Mouse (Mus musculus): ENCODE measurements around the gene Aldh6a1.

The Aldh6a1 gene

DNA sequence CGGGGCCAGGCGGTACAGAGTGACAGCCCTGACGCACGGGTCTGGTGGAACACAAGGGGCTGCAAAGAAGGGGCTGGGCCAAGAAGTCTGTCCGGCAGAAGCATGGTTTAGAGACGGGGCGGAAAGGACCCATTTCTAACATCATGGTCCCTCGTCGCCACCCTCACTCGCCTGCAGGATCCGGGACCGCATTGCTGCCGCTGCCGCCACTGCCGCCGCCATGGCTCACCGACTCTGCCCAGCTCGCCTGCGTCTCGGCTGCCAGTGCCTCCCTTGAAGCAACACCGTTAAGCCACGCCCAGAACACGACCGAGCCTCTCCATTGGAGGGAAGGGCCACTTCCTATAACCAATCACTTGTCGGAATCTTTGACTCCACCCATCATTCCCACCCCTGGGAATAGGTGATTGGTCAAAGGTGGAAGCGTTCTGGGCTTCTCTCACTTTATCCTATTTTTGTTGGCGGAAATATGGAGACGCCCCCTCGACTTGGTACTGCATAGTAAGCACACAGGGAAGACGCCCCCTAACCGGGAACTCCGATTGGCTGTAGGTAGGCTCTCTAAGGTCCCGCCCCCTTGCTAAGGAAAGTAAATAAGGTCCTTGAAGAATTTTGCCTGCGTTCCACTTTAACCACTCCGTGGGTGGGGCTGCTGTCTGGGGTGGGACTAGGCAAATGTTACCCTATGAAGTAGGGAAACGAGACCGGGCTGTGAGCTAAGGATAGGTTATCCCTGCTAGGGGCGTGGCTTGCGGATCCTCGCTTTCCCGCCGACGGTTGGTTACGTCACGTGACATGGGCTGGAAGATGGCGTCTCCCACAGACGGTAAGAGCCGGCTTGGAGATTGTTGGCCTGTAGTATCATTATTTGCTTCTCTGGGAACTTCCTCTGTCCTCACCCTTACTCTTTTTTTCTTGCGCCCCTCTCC is at the start of gene Aldh6a1, which contains the start of gene Lin52:
Aldh6a1 (minus strand) TSS at position 287 of the 929 bp plus-strand sequence.
Lin52 (plus strand) TSS at position 705 of the 929 bp plus-strand sequence.
- peak; percentile 94 to 97 for DNase-seq (ENCODE audit: low read depth in 1 of 2, low spot score in 2 of 2)

DNA sequence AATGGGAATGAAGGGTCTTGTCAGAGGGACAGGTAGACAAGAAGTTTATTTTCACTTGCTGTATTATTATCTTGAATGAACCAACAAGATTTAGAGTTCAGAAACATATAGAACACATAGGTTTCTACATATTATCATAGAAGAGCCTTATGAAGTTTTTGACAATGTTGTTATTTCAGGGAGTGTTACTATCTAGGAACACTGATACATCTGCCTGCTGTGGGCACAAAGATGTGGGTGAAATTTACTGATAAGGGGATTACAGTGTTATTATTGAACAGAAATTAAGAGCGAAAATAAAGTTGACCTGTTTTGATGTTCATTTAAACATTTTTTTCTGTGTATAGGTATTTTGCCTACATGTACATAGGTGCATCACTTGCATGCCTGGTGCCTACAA is 46.0 kb upstream of the Aldh6a1 start:
- DNase-seq (ENCODE audit: low read depth in 1 of 2, low spot score in 2 of 2) = no peak

DNA sequence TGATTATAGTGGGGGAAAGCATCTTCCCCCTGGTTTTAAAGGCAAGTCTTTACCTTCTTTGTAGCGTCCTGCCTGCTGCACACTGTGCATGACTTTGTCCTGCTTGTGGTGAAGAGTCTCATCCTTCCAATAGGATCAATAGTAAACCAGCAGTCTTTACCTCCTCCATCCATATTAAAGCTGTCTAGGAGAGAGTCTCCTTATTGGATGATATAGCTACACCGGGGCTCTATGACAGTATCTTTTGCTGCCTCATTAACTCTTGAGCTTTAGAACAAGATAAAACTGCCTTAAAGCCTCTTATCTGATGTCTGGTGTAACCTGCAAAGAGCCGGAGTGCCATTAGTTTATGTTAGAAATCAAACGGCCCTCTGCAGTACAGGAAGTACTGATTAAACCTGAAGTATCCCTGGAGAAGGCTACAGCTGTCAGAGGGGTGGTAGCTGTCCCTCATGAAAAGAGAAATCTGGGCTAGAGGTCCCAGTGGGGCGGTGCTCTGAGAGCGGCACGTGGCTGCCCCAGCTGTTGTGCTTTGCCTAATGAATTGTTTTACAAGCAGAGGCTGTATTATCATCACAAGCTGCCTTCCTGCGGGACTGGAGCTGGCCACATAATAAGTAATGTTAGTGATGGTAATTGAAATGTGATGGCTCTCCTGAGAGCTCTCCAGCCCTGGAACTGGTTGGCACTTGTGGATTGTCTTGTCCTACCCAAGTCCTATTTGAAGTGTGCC is 36.7 kb upstream of the Aldh6a1 start:
- DNase-seq (ENCODE audit: low read depth in 1 of 2, low spot score in 2 of 2) = no peak

DNA sequence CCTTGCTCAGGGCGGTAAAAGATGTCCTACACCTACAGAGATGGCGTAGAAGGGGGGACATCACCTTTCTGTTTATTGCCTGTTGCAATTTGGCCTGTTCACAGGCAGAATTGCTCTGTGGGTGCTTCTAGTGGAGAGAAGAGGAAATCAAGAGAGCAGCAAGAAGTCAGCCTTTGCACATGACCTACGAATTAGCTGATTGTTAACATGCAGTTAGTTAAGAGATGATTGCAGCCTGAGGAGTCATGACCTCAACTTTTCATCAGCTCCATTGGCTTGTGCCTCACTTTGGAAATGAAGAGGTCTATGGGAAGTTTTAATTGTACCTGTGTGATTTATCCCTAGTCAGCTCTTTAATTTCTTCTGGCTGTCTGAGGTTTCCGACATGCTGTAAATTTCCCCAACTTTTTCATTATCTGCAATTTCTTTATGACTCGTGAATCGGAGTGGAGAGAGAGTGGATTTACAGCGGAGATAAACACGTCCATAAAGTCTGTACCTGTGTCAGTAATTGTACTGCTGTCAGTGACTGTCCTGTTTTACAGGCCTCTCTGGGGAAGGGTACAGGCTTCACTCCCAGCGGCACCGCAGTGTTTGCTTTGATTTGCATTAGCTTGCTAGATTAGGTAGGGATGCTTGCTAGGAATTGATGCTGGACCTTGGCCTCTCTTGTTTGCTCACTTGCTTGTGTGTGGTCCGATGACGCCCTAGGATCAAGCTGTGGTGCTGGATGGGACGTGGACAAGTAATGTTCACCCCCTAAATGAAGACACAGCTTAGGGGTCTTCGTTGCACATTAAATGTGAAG is 32.2 kb upstream of the Aldh6a1 start:
- DNase-seq (ENCODE audit: low read depth in 1 of 2, low spot score in 2 of 2) = no peak

DNA sequence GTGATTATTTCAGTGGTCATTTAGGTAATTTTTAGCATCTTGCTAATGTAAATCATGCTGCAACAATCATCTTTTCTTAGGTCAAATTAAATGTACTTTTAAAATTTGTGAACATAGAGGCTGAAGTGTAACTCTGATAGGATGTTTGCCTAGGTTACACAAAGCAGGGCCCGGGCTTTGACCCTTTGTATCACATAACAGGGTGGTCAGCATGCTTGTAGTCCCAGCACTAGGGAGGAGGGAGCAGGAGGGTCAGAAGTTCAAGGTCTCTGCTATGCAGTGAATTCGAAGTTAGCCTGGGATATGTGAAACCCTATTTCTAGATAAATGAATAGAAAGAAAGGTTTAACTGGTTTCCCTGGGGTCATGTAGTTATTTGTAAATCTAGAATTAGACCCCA is 30.4 kb upstream of the Aldh6a1 start:
- DNase-seq (ENCODE audit: low read depth in 1 of 2, low spot score in 2 of 2) = no peak

DNA sequence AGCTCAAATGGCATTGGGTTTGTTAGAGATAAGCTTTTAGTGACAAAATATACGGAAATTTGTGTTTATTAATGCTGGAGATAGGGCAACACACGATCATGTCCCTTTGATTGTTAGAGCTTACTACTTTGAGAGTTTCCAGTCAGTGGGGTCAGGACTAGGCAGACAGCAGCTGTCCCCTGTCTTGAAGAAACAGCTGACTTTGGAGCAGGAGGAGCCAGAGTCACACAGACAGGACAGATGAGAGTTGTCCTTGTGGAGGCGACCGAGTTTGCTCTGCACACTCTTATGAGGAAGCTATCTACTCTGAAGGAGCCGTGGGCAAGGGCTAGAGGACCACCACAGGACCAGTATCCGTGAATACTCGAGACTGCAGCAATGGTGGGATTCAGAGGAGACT is 28.1 kb upstream of the Aldh6a1 start:
- DNase-seq (ENCODE audit: low read depth in 1 of 2, low spot score in 2 of 2) = no peak

DNA sequence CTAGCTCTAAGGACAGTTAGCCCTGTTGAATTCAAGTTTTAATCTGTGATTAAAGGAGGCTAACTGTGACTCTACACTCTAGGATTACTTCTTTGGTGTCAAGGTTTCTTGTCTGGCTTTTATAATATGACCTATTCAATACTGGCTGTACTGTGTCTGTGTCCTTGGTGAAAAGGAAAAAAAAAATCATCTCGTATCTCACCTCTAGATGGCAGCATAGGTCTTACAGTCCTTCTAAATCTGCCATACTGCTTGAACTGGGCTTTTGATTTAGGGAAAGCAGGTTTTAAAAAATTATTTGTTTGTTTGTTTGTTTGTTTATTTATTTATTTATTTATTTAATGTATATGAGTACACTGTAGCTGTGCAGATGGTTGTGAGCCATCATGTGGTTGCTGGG is 17.9 kb upstream of the Aldh6a1 start:
- DNase-seq (ENCODE audit: low read depth in 1 of 2, low spot score in 2 of 2) = no peak

DNA sequence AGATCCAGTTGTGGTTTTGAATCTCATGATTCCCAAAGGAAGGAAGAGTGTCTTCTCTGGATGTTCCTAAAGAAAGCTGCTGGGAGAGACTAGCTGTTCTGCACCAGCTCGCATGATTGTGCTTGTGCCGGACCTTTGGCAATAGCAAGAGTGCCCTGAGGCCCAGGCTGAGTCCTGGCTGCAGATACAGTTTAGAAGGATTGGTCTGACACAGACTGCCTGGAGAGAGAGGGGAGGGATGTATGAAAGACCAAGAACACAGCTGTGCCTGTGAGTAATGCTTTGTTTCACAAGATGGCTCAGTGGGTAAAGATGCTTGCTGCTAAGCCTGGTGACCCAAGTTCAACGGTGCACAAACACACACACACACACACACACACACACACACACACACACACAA is 12.1 kb upstream of the Aldh6a1 start:
- no peak for DNase-seq (ENCODE audit: low read depth in 1 of 2, low spot score in 2 of 2)

DNA sequence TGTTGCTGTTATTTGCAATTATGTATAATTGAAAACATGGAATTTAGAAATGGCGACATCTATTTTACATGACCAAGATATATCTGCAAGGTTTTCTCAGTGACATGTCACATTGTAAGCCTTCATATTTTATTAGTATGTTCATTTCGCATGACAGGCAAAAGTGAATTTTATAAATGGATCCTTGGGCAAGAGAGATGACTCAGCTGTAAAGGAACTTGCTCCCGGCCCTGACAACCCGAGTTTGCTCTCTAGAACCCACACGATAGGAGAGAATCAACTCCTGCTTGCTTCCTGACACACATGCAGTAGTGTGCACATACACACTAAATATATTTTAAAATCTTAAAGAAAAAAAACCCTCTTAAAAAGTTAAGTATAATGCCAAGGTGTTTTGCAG is 10.6 kb upstream of the Aldh6a1 start:
- DNase-seq (ENCODE audit: low read depth in 1 of 2, low spot score in 2 of 2) = no peak

DNA sequence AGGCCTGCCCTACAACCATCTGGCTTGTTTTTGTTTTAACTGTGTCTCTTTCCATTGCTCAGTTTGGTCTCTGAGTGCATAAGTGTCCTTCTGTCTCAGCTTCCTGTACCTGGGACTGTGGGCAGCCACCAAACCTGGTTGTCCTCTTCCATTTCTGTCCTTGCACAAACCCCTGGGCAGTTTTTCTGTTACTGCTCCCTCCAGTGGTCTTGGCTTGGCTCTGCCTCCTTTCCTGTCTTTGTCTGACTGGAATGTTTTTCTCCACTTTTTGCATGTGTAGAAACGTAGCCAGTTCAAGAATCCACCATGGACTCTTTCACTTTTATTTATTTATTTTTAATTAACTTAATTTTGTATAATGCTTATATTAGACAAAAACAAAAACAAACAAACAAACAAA is 9.0 kb upstream of the Aldh6a1 start:
- no peak for DNase-seq (ENCODE audit: low read depth in 1 of 2, low spot score in 2 of 2)

DNA sequence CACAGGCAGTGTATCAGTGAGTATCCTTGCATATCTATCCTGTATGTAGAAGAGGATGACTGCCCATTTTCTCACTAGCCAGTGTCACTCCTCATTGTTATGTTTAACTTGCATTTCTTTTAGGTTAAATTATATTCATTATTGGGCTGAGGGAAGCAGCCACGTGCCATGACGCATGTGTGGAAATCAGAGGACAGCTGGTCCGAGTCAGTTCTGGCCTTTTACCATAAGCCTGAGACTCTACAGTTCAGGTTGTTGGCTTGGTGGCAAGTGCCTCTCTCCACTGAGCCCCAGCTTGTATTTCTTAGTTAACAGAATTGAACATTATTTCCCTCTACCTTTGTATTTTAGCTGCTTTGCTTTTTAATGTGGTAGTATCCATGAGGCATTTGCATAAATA is 6.1 kb upstream of the Aldh6a1 start:
- no peak for DNase-seq (ENCODE audit: low read depth in 1 of 2, low spot score in 2 of 2)

DNA sequence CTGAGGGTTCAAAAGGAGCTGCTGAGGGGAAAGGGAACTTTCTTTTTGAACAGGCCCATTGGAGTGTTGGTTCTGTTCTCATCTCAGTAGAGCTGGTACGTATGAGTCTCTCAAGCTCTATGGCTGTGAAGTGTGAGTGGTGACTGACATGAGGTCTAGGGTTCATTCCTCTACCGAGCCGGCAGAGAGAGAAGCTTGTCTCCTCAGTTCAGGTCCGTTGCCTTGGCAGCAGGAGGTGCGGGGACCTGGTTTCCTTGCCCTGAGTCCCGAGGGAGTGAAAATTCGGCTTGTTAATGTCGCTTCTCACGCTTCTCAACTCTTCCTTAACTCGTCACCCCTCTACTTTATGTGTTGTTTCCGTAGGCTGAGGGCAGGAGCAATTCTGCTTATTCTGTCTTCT is 997 bp upstream of the Aldh6a1 start:
- DNase-seq (ENCODE audit: low read depth in 1 of 2, low spot score in 2 of 2) = no peak

DNA sequence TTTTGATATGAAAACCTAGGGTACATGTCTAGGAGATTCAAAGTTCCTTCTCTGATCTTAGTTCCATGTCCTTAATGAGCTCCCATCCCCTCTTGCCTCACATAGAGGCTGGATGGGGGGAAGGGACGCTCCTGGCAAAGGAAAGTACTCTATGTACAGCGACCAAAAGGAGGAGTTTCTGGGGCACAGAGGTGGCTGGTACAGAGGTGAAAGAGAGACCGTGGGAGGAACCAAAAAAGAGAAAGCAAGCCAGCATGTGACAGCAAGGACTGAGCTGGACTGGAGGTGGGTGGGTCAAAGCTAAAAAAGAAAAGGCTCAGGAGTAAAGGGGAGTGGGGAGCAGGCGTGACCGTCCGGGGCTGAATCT is 470 bp downstream of the Aldh6a1 start:
- peak in 1 of 2 experiments; percentile 1 for DNase-seq (ENCODE audit: low read depth in 1 of 2, low spot score in 2 of 2)

DNA sequence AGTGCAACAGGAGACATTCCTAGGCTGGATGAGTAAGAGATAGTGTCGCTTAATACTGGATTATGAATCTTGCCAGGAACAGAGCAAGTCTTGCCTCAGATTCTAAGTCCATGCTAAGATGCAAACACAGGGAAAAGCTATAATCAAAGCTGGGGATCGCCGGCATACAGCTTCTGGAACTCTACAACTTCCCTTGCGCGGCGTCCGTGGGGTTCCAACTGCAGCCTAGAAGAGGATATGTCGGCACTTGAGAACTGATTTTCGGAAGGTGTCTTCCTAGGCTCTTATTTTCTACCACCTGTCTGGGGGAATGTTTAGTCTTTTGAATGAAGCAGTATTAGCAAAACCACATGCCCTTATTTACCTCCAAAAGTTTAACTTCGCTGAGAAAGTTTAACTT is 917 bp downstream of the Aldh6a1 start:
- no peak for DNase-seq (ENCODE audit: low read depth in 1 of 2, low spot score in 2 of 2)

DNA sequence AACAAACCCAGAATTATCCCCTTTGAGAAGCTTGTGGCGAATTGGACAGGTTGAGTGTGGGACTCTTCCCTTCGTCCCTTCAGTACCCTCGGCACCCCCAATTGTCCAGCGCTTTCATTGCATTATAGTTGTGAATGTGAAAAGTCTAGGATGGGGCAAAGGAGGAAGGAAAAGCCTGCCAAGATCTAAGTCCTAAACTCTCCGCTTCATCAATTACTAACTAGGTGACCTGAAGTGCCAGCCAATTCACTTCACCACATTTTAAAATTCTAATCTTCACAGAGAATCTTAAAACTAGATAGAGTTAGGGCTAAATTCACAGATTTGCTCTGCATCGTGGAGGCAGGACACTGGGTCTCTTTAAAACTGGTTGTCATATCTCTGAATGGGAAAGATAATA is 2.6 kb downstream of the Aldh6a1 start:
- DNase-seq (ENCODE audit: low read depth in 1 of 2, low spot score in 2 of 2) = no peak

DNA sequence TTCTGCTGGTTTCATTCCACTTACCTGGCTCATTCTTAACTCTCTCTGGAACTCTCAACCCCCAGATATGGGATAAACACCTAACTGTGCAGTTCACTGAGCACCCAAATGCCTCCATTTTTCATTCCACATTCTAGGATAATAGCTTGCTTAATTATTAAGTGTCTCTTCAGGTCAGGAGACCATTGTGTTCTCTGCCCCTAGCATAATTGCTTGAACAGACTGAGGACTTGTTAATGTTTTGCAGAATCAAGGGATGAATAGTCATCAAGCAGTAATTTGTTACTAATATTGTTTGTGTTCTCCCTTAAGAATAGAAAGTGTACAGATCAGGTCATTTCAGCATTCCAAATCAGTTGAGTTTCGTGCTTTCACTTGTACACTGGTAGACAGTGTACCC is 3.4 kb downstream of the Aldh6a1 start:
- no peak for DNase-seq (ENCODE audit: low read depth in 1 of 2, low spot score in 2 of 2)

DNA sequence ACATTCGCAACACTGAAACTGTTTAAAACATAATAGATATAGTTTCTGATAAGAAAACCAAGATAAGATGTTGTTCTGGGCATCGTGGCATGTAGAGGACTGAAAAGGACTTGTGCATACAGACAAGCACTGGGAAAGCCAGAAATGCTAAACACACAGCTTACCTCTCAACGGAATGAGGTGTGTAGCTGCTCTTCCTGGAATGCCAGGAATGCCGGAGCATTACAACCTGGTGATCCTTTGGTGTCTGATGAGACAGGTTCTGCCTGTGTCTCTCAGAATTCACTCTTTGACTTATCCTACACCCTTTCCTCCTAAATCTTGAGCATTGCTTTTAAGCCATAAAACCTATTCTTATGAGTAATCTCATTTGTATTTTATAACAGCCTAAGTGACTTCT is 8.3 kb downstream of the Aldh6a1 start:
- DNase-seq (ENCODE audit: low read depth in 1 of 2, low spot score in 2 of 2) = no peak

DNA sequence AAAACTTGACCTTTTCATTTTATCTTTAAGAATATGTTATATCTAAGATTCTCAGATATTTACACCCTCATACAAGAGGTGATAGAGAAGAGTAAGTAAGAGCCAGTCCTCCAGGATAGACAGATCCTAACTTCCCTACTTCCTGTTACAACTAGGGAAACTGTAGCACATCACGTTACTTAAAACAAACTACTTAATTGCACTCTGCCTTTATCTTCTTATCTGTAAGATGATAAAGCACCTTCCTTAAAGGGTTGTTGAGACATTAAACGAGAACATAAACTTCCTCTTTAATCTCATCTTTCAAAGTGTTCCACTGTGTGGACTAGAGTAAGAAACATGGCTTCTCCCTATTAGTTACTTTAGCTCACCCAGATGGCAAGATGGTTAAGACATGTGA is 12.1 kb downstream of the Aldh6a1 start:
- no peak for DNase-seq (ENCODE audit: low read depth in 1 of 2, low spot score in 2 of 2)

DNA sequence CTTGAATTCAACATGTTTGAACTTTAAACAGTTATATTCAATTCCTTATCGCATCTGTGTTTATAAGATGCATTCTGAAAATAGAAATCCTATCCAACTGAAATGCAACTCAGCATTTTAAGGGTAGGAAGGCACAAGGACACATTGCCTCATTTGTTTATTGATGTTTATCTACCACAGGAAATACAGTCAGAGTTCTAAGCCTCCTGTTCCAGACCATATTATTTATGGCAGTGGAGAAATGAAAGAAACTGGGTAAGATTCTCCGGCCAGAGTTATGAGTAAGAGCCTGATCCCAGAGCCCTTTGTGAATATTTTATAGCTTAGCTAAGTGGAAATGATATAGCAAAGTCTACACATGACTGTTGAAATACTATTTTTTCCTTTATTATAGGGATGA is 21.0 kb downstream of the Aldh6a1 start:
- DNase-seq (ENCODE audit: low read depth in 1 of 2, low spot score in 2 of 2) = no peak

DNA sequence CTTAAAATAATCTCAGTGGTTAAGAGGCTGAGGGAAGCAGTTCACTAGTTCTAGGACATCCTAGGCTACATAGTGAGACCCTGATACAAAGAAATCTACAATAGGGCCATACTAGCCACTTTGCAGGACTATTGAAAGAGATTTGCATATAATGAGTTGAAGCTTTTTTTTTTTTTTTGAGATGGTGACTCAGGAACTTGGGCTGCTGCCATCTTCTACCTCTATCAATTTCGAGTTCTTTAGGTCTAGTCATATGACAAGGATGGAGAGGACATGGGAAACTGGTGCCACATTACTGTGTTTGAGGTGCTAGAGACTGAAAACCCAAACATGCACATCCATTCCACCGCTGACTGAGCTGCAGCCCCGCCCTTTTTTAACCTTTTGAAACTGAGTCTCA is 26.8 kb downstream of the Aldh6a1 start:
- no peak for DNase-seq (ENCODE audit: low read depth in 1 of 2, low spot score in 2 of 2)

DNA sequence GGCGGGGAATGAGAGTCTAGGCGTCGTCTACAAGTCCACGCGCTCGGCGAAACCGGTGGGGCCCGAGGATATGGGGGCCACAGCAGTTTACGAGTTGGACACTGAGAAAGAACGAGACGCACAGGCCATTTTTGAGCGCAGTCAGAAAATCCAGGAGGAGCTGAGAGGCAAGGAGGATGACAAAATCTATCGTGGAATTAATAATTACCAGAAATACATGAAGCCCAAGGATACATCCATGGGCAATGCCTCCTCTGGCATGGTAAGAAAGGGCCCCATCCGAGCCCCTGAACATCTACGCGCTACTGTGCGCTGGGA is 33.2 kb downstream of the Aldh6a1 start:
- no peak for DNase-seq (ENCODE audit: low read depth in 1 of 2, low spot score in 2 of 2)

Data from monocyte, adult 2 months (primary cell).